Mouse (Mus musculus): ENCODE results near the gene Cdcp1.
A peak's percentile ranks its signal among the peaks of the same experiment; 100 is the strongest.

Cdcp1 gene

GRCm38 (mm10) chr9:123206948-123207347, 8.9 kb downstream of the Cdcp1 start:
- DNase-seq = no peak

GRCm38 (mm10) chr9:123206526-123206925, 9.3 kb downstream of the Cdcp1 start:
- DNase-seq = no peak

- no peak for DNase-seq
These were observed 15.7 kb downstream of the Cdcp1 start for GRCm38 (mm10) chr9:123200116-123200515.

- DNase-seq = no peak
These were observed 27.6 kb downstream of the Cdcp1 start for GRCm38 (mm10) chr9:123188271-123188670.

GRCm38 (mm10) chr9:123187589-123187988, 28.2 kb downstream of the Cdcp1 start:
- DNase-seq = no peak

GRCm38 (mm10) chr9:123186151-123186550, 29.7 kb downstream of the Cdcp1 start:
- no peak for DNase-seq

GRCm38 (mm10) chr9:123185546-123185945, 30.3 kb downstream of the Cdcp1 start:
- DNase-seq = no peak

- DNase-seq = no peak
These were observed 32.6 kb downstream of the Cdcp1 start for GRCm38 (mm10) chr9:123183226-123183625.

GRCm38 (mm10) chr9:123180003-123180402, 35.8 kb downstream of the Cdcp1 start:
- no peak for DNase-seq

GRCm38 (mm10) chr9:123177380-123178048, 38.3 kb downstream of the Cdcp1 start:
- DNase-seq = no peak

GRCm38 (mm10) chr9:123174356-123174755, 41.5 kb downstream of the Cdcp1 start:
- no peak for DNase-seq

- no peak for DNase-seq
These were observed 42.1 kb downstream of the Cdcp1 start for GRCm38 (mm10) chr9:123173760-123174159.

GRCm38 (mm10) chr9:123165781-123166443, 49.9 kb downstream of the Cdcp1 start:
- DNase-seq = no peak

- DNase-seq = no peak
These were observed 52.7 kb downstream of the Cdcp1 start for GRCm38 (mm10) chr9:123162985-123163694.

GRCm38 (mm10) chr9:123161792-123162191, 54.0 kb downstream of the Cdcp1 start:
- no peak for DNase-seq

GRCm38 (mm10) chr9:123159330-123159729, 56.5 kb downstream of the Cdcp1 start:
- DNase-seq = peak; percentile 6

- peak; percentile 4 for DNase-seq
These were observed 57.6 kb downstream of the Cdcp1 start for GRCm38 (mm10) chr9:123158125-123158836.

GRCm38 (mm10) chr9:123157699-123158098, 58.1 kb downstream of the Cdcp1 start:
- DNase-seq = no peak

- peak; percentile 3 for DNase-seq
These were observed 58.9 kb downstream of the Cdcp1 start for GRCm38 (mm10) chr9:123156910-123157361.

- no peak for DNase-seq
These were observed 62.7 kb downstream of the Cdcp1 start for GRCm38 (mm10) chr9:123153121-123153520.

GRCm38 (mm10) chr9:123152026-123152425, 63.8 kb downstream of the Cdcp1 start:
- no peak for DNase-seq

- no peak for DNase-seq
These were observed 64.3 kb downstream of the Cdcp1 start for GRCm38 (mm10) chr9:123151561-123151960.

All from cerebellum, adult 11 months (tissue).